Mouse (Mus musculus): ENCODE measurements around the gene Wdr5.

GRCm38 (mm10) chr2:27570856-27571255, 55.9 kb downstream of the Wdr5 start:
- TF ChIP-seq CTCF (IDR thresholded peaks at IDR 0.05; ENCODE audit: control insufficient read depth, insufficient read depth, insufficient read length) = no peak
- TF ChIP-seq USF1 (IDR thresholded peaks at IDR 0.05; ENCODE audit: low read depth) = no peak
- no peak for TF ChIP-seq CEBPB (IDR thresholded peaks at IDR 0.05; ENCODE audit: low read depth)
- no peak for TF ChIP-seq MAX (IDR thresholded peaks at IDR 0.05)
- TF ChIP-seq MYOD1 (IDR thresholded peaks at IDR 0.05; ENCODE audit: control insufficient read depth, insufficient read length, low read depth) = no peak
- no peak for TF ChIP-seq MYOG (IDR thresholded peaks at IDR 0.05; ENCODE audit: control insufficient read depth, extremely low read depth, insufficient read length)
- no peak for TF ChIP-seq FOSL1 (IDR thresholded peaks at IDR 0.05; ENCODE audit: insufficient read depth, low read length, poor library complexity, severe bottlenecking)

All from C2C12 (cell line).